Mouse (Mus musculus): Measurements from ENCODE around the gene Chrne. TPM values are rescaled to one million over a fixed set of nuclear protein-coding genes. Genes with fewer than 3 reads are reported as not detected.
"Not testable (repeated sequence)": the region's sequence is repeated elsewhere in the genome, so short reads cannot be mapped to it uniquely, and the experiment has no call there.

The Chrne gene
- total RNA-seq, 2 experiments from 2014 or later: 1.2 TPM; not detected in 1

- no peak for ATAC-seq (ENCODE audit: poor library complexity, severe bottlenecking)
Measured at GRCm38 (mm10) chr11:70586954-70587353, 32.1 kb downstream of the Chrne start.

GRCm38 (mm10) chr11:70586261-70586660 lies 32.8 kb downstream of the Chrne start:
- no peak for ATAC-seq (ENCODE audit: poor library complexity, severe bottlenecking)

GRCm38 (mm10) chr11:70585457-70585856 lies 33.6 kb downstream of the Chrne start:
- ATAC-seq (ENCODE audit: poor library complexity, severe bottlenecking): no peak

GRCm38 (mm10) chr11:70583775-70584174 lies 35.2 kb downstream of the Chrne start:
- ATAC-seq (ENCODE audit: poor library complexity, severe bottlenecking): no peak

- ATAC-seq (ENCODE audit: poor library complexity, severe bottlenecking): no peak
Measured at GRCm38 (mm10) chr11:70583022-70583714, 35.8 kb downstream of the Chrne start.

GRCm38 (mm10) chr11:70582196-70582595 lies 36.8 kb downstream of the Chrne start:
- no peak for ATAC-seq (ENCODE audit: poor library complexity, severe bottlenecking)

GRCm38 (mm10) chr11:70580921-70581320 lies 38.1 kb downstream of the Chrne start:
- no peak for ATAC-seq (ENCODE audit: poor library complexity, severe bottlenecking)

- no peak for ATAC-seq (ENCODE audit: poor library complexity, severe bottlenecking)
Measured at GRCm38 (mm10) chr11:70580358-70580720, 38.7 kb downstream of the Chrne start.

- peak; percentile 40; the same call in 1 of the 2 replicates for ATAC-seq (ENCODE audit: poor library complexity, severe bottlenecking)
Measured at GRCm38 (mm10) chr11:70579710-70580357, 39.2 kb downstream of the Chrne start.

GRCm38 (mm10) chr11:70578962-70579361 lies 40.1 kb downstream of the Chrne start:
- no peak for ATAC-seq (ENCODE audit: poor library complexity, severe bottlenecking)

- no peak for ATAC-seq (ENCODE audit: poor library complexity, severe bottlenecking)
Measured at GRCm38 (mm10) chr11:70577201-70577600, 41.8 kb downstream of the Chrne start.

- no peak for ATAC-seq (ENCODE audit: poor library complexity, severe bottlenecking)
Measured at GRCm38 (mm10) chr11:70573872-70574271, 45.1 kb downstream of the Chrne start.

GRCm38 (mm10) chr11:70572348-70572902 lies 46.6 kb downstream of the Chrne start:
- no peak for ATAC-seq (ENCODE audit: poor library complexity, severe bottlenecking)

- no peak for ATAC-seq (ENCODE audit: poor library complexity, severe bottlenecking)
Measured at GRCm38 (mm10) chr11:70571641-70572040, 47.4 kb downstream of the Chrne start.

GRCm38 (mm10) chr11:70570614-70571013 lies 48.4 kb downstream of the Chrne start:
- ATAC-seq (ENCODE audit: poor library complexity, severe bottlenecking): not testable (repeated sequence)

- ATAC-seq (ENCODE audit: poor library complexity, severe bottlenecking): no peak
Measured at GRCm38 (mm10) chr11:70566586-70566985, 52.4 kb downstream of the Chrne start.

Other genes with a start within 250 kb of the Chrne start
- 12.1 and 13.2 TPM in 2 replicates for gene Pelp1, start 209.2 kb downstream of the Chrne start, total RNA-seq (2015)
- gene Pelp1, start 209.2 kb downstream of the Chrne start, total RNA-seq (2017): 5.8 and 7.4 TPM in 2 replicates
- 140 and 157 TPM in 2 replicates for gene Arrb2, start 186.6 kb downstream of the Chrne start, total RNA-seq (2015)
- gene Arrb2, start 186.6 kb downstream of the Chrne start, total RNA-seq (2017): 125 and 141 TPM in 2 replicates
- 42.2 and 64.0 TPM in 2 replicates for gene Med11, start 167.3 kb downstream of the Chrne start, total RNA-seq (2015)
- 47.8 and 55.3 TPM in 2 replicates for gene Med11, start 167.3 kb downstream of the Chrne start, total RNA-seq (2017)
- gene Zmynd15, start 159.8 kb downstream of the Chrne start, total RNA-seq (2015): 0.13 TPM in 1 of 2 replicates, not detected in the other
- 0.04 TPM in 1 of 2 replicates, not detected in the other for gene Zmynd15, start 159.8 kb downstream of the Chrne start, total RNA-seq (2017)
- gene Cxcl16, start 159.2 kb downstream of the Chrne start, total RNA-seq (2015): 0.84 and 1.9 TPM in 2 replicates
- 1.2 and 1.7 TPM in 2 replicates for gene Cxcl16, start 159.2 kb downstream of the Chrne start, total RNA-seq (2017)
- not detected in 2 replicates for gene Tm4sf5, start 114.0 kb downstream of the Chrne start, total RNA-seq (2015)
- gene Tm4sf5, start 114.0 kb downstream of the Chrne start, total RNA-seq (2017): not detected in 2 replicates
- gene Vmo1, start 104.6 kb downstream of the Chrne start, total RNA-seq (2015): not detected in 2 replicates
- not detected in 2 replicates for gene Vmo1, start 104.6 kb downstream of the Chrne start, total RNA-seq (2017)
- not detected in 2 replicates for gene Gltpd2, start 100.0 kb downstream of the Chrne start, total RNA-seq (2015)
- not detected in 2 replicates for gene Gltpd2, start 100.0 kb downstream of the Chrne start, total RNA-seq (2017)
- 112 and 144 TPM in 2 replicates for gene Psmb6, start 93.8 kb downstream of the Chrne start, total RNA-seq (2015)
- gene Psmb6, start 93.8 kb downstream of the Chrne start, total RNA-seq (2017): 182 and 211 TPM in 2 replicates
- gene Gm40193, start 86.3 kb downstream of the Chrne start, total RNA-seq (2015): not detected in 2 replicates
- not detected in 2 replicates for gene Gm40193, start 86.3 kb downstream of the Chrne start, total RNA-seq (2017)
- gene Pld2, start 79.2 kb downstream of the Chrne start, total RNA-seq (2015): 6.3 and 6.5 TPM in 2 replicates
- gene Pld2, start 79.2 kb downstream of the Chrne start, total RNA-seq (2017): 7.3 and 11.1 TPM in 2 replicates
- 20.6 and 21.3 TPM in 2 replicates for gene Mink1, start 56.3 kb downstream of the Chrne start, total RNA-seq (2015)
- 12.7 and 17.5 TPM in 2 replicates for gene Mink1, start 56.3 kb downstream of the Chrne start, total RNA-seq (2017)
- gene 4930544D05Rik, start 3.4 kb downstream of the Chrne start, total RNA-seq (2015): not detected in 2 replicates
- not detected in 2 replicates for gene 4930544D05Rik, start 3.4 kb downstream of the Chrne start, total RNA-seq (2017)
- gene Gp1ba, start 19.9 kb upstream of the Chrne start, total RNA-seq (2015): 0.20 and 0.23 TPM in 2 replicates
- 0.04 TPM in 1 of 2 replicates, not detected in the other for gene Gp1ba, start 19.9 kb upstream of the Chrne start, total RNA-seq (2017)
- 75.6 and 82.1 TPM in 2 replicates for gene Rnf167, start 28.0 kb upstream of the Chrne start, total RNA-seq (2015)
- gene Rnf167, start 28.0 kb upstream of the Chrne start, total RNA-seq (2017): 57.4 and 60.0 TPM in 2 replicates
- 78.9 and 93.0 TPM in 2 replicates for gene Slc25a11, start 28.3 kb upstream of the Chrne start, total RNA-seq (2015)
- 63.4 and 66.1 TPM in 2 replicates for gene Slc25a11, start 28.3 kb upstream of the Chrne start, total RNA-seq (2017)
- gene Pfn1, start 35.4 kb upstream of the Chrne start, total RNA-seq (2015): 1,800 and 1,907 TPM in 2 replicates
- gene Pfn1, start 35.4 kb upstream of the Chrne start, total RNA-seq (2017): 869 and 896 TPM in 2 replicates
- 6.3 and 7.8 TPM in 2 replicates for gene Eno3, start 38.0 kb upstream of the Chrne start, total RNA-seq (2015)
- gene Eno3, start 38.0 kb upstream of the Chrne start, total RNA-seq (2017): 5.9 and 8.2 TPM in 2 replicates
- 78.5 and 83.3 TPM in 2 replicates for gene Spag7, start 50.2 kb upstream of the Chrne start, total RNA-seq (2015)
- 67.0 and 83.5 TPM in 2 replicates for gene Spag7, start 50.2 kb upstream of the Chrne start, total RNA-seq (2017)
- gene Camta2, start 68.9 kb upstream of the Chrne start, total RNA-seq (2015): 24.5 and 27.0 TPM in 2 replicates
- 6.4 and 12.5 TPM in 2 replicates for gene Camta2, start 68.9 kb upstream of the Chrne start, total RNA-seq (2017)
- gene Inca1, start 80.9 kb upstream of the Chrne start, total RNA-seq (2015): not detected in 2 replicates
- gene Inca1, start 80.9 kb upstream of the Chrne start, total RNA-seq (2017): 0.57 TPM in 1 of 2 replicates, not detected in the other
- 6.7 and 7.7 TPM in 2 replicates for gene Kif1c, start 81.3 kb upstream of the Chrne start, total RNA-seq (2015)
- 17.4 and 21.6 TPM in 2 replicates for gene Kif1c, start 81.3 kb upstream of the Chrne start, total RNA-seq (2017)
- 1.9 and 4.8 TPM in 2 replicates for gene Zfp3, start 145.0 kb upstream of the Chrne start, total RNA-seq (2015)
- gene Zfp3, start 145.0 kb upstream of the Chrne start, total RNA-seq (2017): 2.1 and 2.8 TPM in 2 replicates
- gene Scimp, start 193.4 kb upstream of the Chrne start, total RNA-seq (2015): 0.65 and 2.3 TPM in 2 replicates
- 2.6 and 3.3 TPM in 2 replicates for gene Scimp, start 193.4 kb upstream of the Chrne start, total RNA-seq (2017)
- 18.6 and 18.9 TPM in 2 replicates for gene Rabep1, start 225.6 kb upstream of the Chrne start, total RNA-seq (2015)
- 47.8 and 55.9 TPM in 2 replicates for gene Rabep1, start 225.6 kb upstream of the Chrne start, total RNA-seq (2017)